Mouse (Mus musculus) heart, adult 10 weeks (tissue): ENCODE measurements around the gene Hmgb4. TPM values are rescaled to one million over a fixed set of nuclear protein-coding genes. Genes with fewer than 3 reads are reported as not detected.

Experiments
- polyA plus RNA-seq: library from polyadenylated mRNA; stranded (reverse); fragments of 350-450 nt; fragmentation: Illumina TruSeq; extraction: RNeasy Lipid Tissue Mini Kit (QIAGEN cat#74804); gene quantifications from one replicate; pipeline ENCODE4 v1.2.3, GENCODE M21; 2014; ENCODE audit warnings: low read depth, low replicate concordance

Gene Hmgb4
- polyA plus RNA-seq, result not detected

GRCm38 (mm10) chr4:128260907-128261560 is at the start of gene Hmgb4:
Gene Hmgb4 (minus strand): TSS chr4:128260957.

